Mouse (Mus musculus) lung, embryonic 16.5 days (tissue): ENCODE results near the gene Ccdc71. TPM values are rescaled to one million over a fixed set of nuclear protein-coding genes. Genes with fewer than 3 reads are reported as not detected.

Source experiments
- ATAC-seq: fragments of 200-750 bp; cut with Nextera tagmentation; 2 replicates; pipeline ENCODE4 v1.8.0; 2017; ENCODE audit warnings: low read depth, mild to moderate bottlenecking, moderate library complexity
- H3K27ac ChIP-seq: fragments of 300-500 bp; sonication (generic); 2 replicates; pipeline ENCODE4 v1.5.1; 2014; ENCODE audit warnings: mild to moderate bottlenecking, control low read depth, low read length
- H3K27me3 ChIP-seq: fragments of 300-500 bp; sonication (generic); 2 replicates; pipeline ENCODE4 v1.6.1; 2014; ENCODE audit warnings: low read depth, low read length, mixed read lengths; ENCODE audit not compliant: control insufficient read depth, insufficient read depth
- H3K36me3 ChIP-seq: fragments of 300-500 bp; sonication (generic); 2 replicates; pipeline ENCODE4 v1.6.1; 2014; ENCODE audit warnings: low read length; ENCODE audit not compliant: control insufficient read depth, insufficient read depth
- H3K4me1 ChIP-seq: fragments of 300-500 bp; sonication (generic); replicated peaks from 2 replicates; pipeline ENCODE4 v1.6.1; 2014; ENCODE audit warnings: low read length, mixed read lengths; ENCODE audit not compliant: control insufficient read depth, insufficient read depth
- H3K4me2 ChIP-seq: fragments of 300-500 bp; sonication (generic); 2 replicates; pipeline ENCODE4 v1.6.1; 2014; ENCODE audit warnings: low read depth, low read length, control low read depth
- H3K4me3 ChIP-seq: fragments of 300-500 bp; sonication (generic); 2 replicates; pipeline ENCODE4 v1.5.1; 2014; ENCODE audit warnings: mild to moderate bottlenecking, low read length, control low read depth
- H3K9ac ChIP-seq: fragments of 300-500 bp; sonication (generic); 2 replicates; pipeline ENCODE4 v1.6.1; 2014; ENCODE audit warnings: low read length, control low read depth
- H3K9me3 ChIP-seq: fragments of 300-500 bp; sonication (generic); 2 replicates; pipeline ENCODE4 v1.6.1; 2016; ENCODE audit warnings: low read length; ENCODE audit not compliant: control insufficient read depth
- WGBS: fragments of 180-500 bp; shearing (Covaris S2); extraction: QIAGEN DNeasy Blood & Tissue Kit; methylation state at CpG from one replicate; pipeline ENCODE4 v1.1.7; 2014; 5-methylcytosine and 5-hydroxymethylcytosine counted together
- polyA plus RNA-seq: library from polyadenylated mRNA; unstranded; fragments of >200 nt; fragmentation: Nextera tagmentation; extraction: Ambion mirVana; gene quantifications from 2 replicates; pipeline ENCODE4 v1.2.1, GENCODE M21; 2015

The Ccdc71 gene
- polyA plus RNA-seq, 1 experiment from 2014 or later, result 58.0 TPM

DNA sequence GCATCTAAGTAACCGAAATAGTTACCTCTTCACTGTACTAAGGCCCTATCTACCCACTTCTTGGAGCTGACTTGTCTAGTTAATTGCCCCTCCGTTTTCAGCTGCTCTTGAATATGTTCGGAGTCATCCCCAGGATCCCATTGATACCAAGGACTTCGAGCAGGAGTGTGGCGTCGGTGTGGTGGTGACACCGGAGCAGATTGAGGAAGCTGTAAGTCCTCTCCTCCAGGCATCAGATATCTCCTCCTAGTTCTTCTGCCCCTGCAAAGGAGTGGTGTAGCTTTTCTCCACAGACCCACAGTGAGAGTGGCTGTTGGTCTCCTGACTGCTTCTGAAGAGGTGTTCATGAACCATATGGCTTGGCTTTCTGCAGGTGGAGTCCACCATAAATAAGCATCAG, 48.4 kb downstream of the Ccdc71 start:
- WGBS, result 84% methylated on average over 7 of the region's 7 CpGs
- peak overlapping the region; percentile 87 for H3K4me3 ChIP-seq
- H3K4me2 ChIP-seq, result peak overlapping the region; percentile 90
- H3K9ac ChIP-seq, result peak overlapping the region; percentile 88
- H3K9me3 ChIP-seq, result no peaks in the 10 kb centered on the region
- peaks cover 12% of the 10 kb centered on the region for H3K4me1 ChIP-seq
- peaks cover 21% of the 10 kb centered on the region for H3K36me3 ChIP-seq
- no peak overlapping the region for H3K27ac ChIP-seq
- ATAC-seq, result no peak
- no peaks in the 10 kb centered on the region for H3K27me3 ChIP-seq

Other genes starting within 250 kb of the Ccdc71 start
- gene Dag1, start 196.6 kb upstream of the Ccdc71 start, polyA plus RNA-seq, result 124 and 141 TPM in 2 replicates
- gene Nicn1, start 170.1 kb upstream of the Ccdc71 start, polyA plus RNA-seq, result 36.8 and 41.6 TPM in 2 replicates
- gene Amt, start 163.7 kb upstream of the Ccdc71 start, polyA plus RNA-seq, result 19.1 and 21.9 TPM in 2 replicates
- 531 and 556 TPM in 2 replicates for gene Rhoa, start 154.4 kb upstream of the Ccdc71 start, polyA plus RNA-seq
- gene Tcta, start 154.4 kb upstream of the Ccdc71 start, polyA plus RNA-seq, result 38.0 and 41.8 TPM in 2 replicates
- gene Gpx1, start 121.6 kb upstream of the Ccdc71 start, polyA plus RNA-seq, result 649 and 714 TPM in 2 replicates
- gene Usp4, start 112.7 kb upstream of the Ccdc71 start, polyA plus RNA-seq, result 89.9 and 93.6 TPM in 2 replicates
- gene 1700102P08Rik, start 67.7 kb upstream of the Ccdc71 start, polyA plus RNA-seq, result 0.41 and 0.64 TPM in 2 replicates
- gene Ccdc36, start 32.0 kb upstream of the Ccdc71 start, polyA plus RNA-seq, result 1.7 and 2.6 TPM in 2 replicates
- not detected in 2 replicates for gene BC048562, start 24.0 kb upstream of the Ccdc71 start, polyA plus RNA-seq
- 76.6 and 89.7 TPM in 2 replicates for gene Klhdc8b, start 1.1 kb downstream of the Ccdc71 start, polyA plus RNA-seq
- gene Lamb2, start 19.2 kb downstream of the Ccdc71 start, polyA plus RNA-seq, result 86.0 and 95.5 TPM in 2 replicates
- 59.1 and 61.0 TPM in 2 replicates for gene Usp19, start 30.1 kb downstream of the Ccdc71 start, polyA plus RNA-seq
- 97.4 and 107 TPM in 2 replicates for gene Qars, start 47.2 kb downstream of the Ccdc71 start, polyA plus RNA-seq
- 108 and 118 TPM in 2 replicates for gene Qrich1, start 56.3 kb downstream of the Ccdc71 start, polyA plus RNA-seq
- gene Impdh2, start 99.8 kb downstream of the Ccdc71 start, polyA plus RNA-seq, result 148 and 149 TPM in 2 replicates
- 55.8 and 60.2 TPM in 2 replicates for gene Ndufaf3, start 106.9 kb downstream of the Ccdc71 start, polyA plus RNA-seq
- 146 and 161 TPM in 2 replicates for gene Dalrd3, start 109.4 kb downstream of the Ccdc71 start, polyA plus RNA-seq
- gene Wdr6, start 118.2 kb downstream of the Ccdc71 start, polyA plus RNA-seq, result 122 and 128 TPM in 2 replicates
- gene P4htm, start 137.1 kb downstream of the Ccdc71 start, polyA plus RNA-seq, result 8.0 and 8.3 TPM in 2 replicates
- 44.3 and 46.7 TPM in 2 replicates for gene Arih2, start 188.9 kb downstream of the Ccdc71 start, polyA plus RNA-seq
- gene Slc25a20, start 201.6 kb downstream of the Ccdc71 start, polyA plus RNA-seq, result 44.8 and 46.8 TPM in 2 replicates
- 13.1 and 14.8 TPM in 2 replicates for gene Prkar2a, start 228.8 kb downstream of the Ccdc71 start, polyA plus RNA-seq